Mouse (Mus musculus) heart, embryonic 14.5 days (tissue): ENCODE measurements at regions not wholly inside any gene's neighbourhood (a gene's known extent, or its start where the extent isn't known, plus 50 kb on each side); places are given as distances from the start of the nearest gene placed in this dataset.

Source experiments
- ATAC-seq: fragments of 200-750 bp; cut with Nextera tagmentation; 2 replicates; pipeline ENCODE4 v1.8.0; 2017; ENCODE audit warnings: low read depth, moderate TSS enrichment; ENCODE audit not compliant: insufficient number of reproducible peaks, insufficient read depth, low FRiP score
- H3K27ac ChIP-seq, 2 experiments: fragments of 200-500 bp in 1 of 2; fragments of 300-500 bp in 1 of 2; sonication (generic) in 1 of 2; replicated peaks in 1 of 2; 2 replicates each; pipeline ENCODE4 v1.5.1; 2012 to 2014; ENCODE audit warnings: low read depth in 2 of 2, low read length in 2 of 2, control low read depth in 1 of 2, mild to moderate bottlenecking in 1 of 2, mixed read lengths in 1 of 2; ENCODE audit not compliant: control insufficient read depth in 1 of 2, insufficient read depth in 1 of 2
- H3K27me3 ChIP-seq: fragments of 300-500 bp; sonication (generic); 2 replicates; pipeline ENCODE4 v1.6.1; 2014; ENCODE audit warnings: mild to moderate bottlenecking, low read length, control low read depth; ENCODE audit not compliant: control insufficient read depth, insufficient read depth
- H3K36me3 ChIP-seq: fragments of 300-500 bp; sonication (generic); 2 replicates; pipeline ENCODE4 v1.6.1; 2014; ENCODE audit warnings: mild to moderate bottlenecking, control low read depth, low read length, mixed read lengths; ENCODE audit not compliant: control insufficient read depth, insufficient read depth
- H3K4me1 ChIP-seq, 2 experiments: fragments of 200-500 bp in 1 of 2; fragments of 300-500 bp in 1 of 2; sonication (generic) in 1 of 2; 2 replicates each; pipeline ENCODE4 v1.6.1; 2012 to 2014; ENCODE audit warnings: low read length in 2 of 2, control low read depth in 1 of 2, mixed read lengths in 1 of 2; ENCODE audit not compliant: control insufficient read depth in 2 of 2, insufficient read depth in 2 of 2
- H3K4me2 ChIP-seq: fragments of 300-500 bp; sonication (generic); 2 replicates; pipeline ENCODE4 v1.6.1; 2014; ENCODE audit warnings: mild to moderate bottlenecking, low read length
- H3K4me3 ChIP-seq, 2 experiments: fragments of 200-500 bp in 1 of 2; fragments of 300-500 bp in 1 of 2; sonication (generic) in 1 of 2; 2 replicates each; pipeline ENCODE4 v1.5.1; 2012 to 2014; ENCODE audit warnings: low read length in 2 of 2, mild to moderate bottlenecking in 2 of 2, control low read depth in 1 of 2, low read depth in 1 of 2, moderate library complexity in 1 of 2; ENCODE audit not compliant: control insufficient read depth in 1 of 2, insufficient read depth in 1 of 2
- H3K9ac ChIP-seq: fragments of 300-500 bp; sonication (generic); 2 replicates; pipeline ENCODE4 v1.6.1; 2014; ENCODE audit warnings: mild to moderate bottlenecking, low read length
- H3K9me3 ChIP-seq: fragments of 300-500 bp; sonication (generic); 2 replicates; pipeline ENCODE4 v1.6.1; 2016; ENCODE audit warnings: low read length, control low read depth; ENCODE audit not compliant: control insufficient read depth
- WGBS: fragments of 180-500 bp; shearing (Covaris S2); extraction: QIAGEN DNeasy Blood & Tissue Kit; methylation state at CpG from one replicate; pipeline ENCODE4 v1.1.7; 2014; 5-methylcytosine and 5-hydroxymethylcytosine counted together

- Histone ChIP-seq H3K27me3 (no peaks in the 10 kb centered on the region), H3K4me1 (no peaks in the 10 kb centered on the region), H3K4me2 (no peak overlapping the region), H3K9me3 (no peaks in the 10 kb centered on the region), H3K4me3 (no peak overlapping the region), H3K9ac (no peak overlapping the region), H3K27ac (no peak overlapping the region), H3K36me3 (no peaks in the 10 kb centered on the region)
- 3% methylated on average over 3 of the region's 3 CpGs for WGBS
- ATAC-seq, result no peak
Observed at GRCm38 (mm10) chr11:56107929-56108328, 67.1 kb upstream of the Nmur2 start.

- Histone ChIP-seq H3K4me2 (no peak overlapping the region), H3K9ac (no peak overlapping the region), H3K4me3 (no peak overlapping the region), H3K36me3 (no peaks in the 10 kb centered on the region), H3K27ac (no peak overlapping the region), H3K4me1 (peaks cover 0 to 2% of the 10 kb centered on the region in 2 experiments; a peak in 1 of 4 replicates), H3K27me3 (no peaks in the 10 kb centered on the region), H3K9me3 (no peaks in the 10 kb centered on the region)
- 29% methylated on average over 4 of the region's 4 CpGs for WGBS
- ATAC-seq, result no peak
Observed at GRCm38 (mm10) chr11:56105632-56106031, 64.8 kb upstream of the Nmur2 start.

GRCm38 (mm10) chr11:56092891-56093290, 52.1 kb upstream of the Nmur2 start:
- no peaks in the 10 kb centered on the region for H3K4me1 ChIP-seq
- no peak overlapping the region for H3K9ac ChIP-seq
- H3K9me3 ChIP-seq, result no peaks in the 10 kb centered on the region
- ATAC-seq, result no peak
- H3K36me3 ChIP-seq, result no peaks in the 10 kb centered on the region
- no peak overlapping the region for H3K4me3 ChIP-seq
- no peak overlapping the region for H3K27ac ChIP-seq
- no peak overlapping the region for H3K4me2 ChIP-seq
- WGBS, result 13% methylated on average over 2 of the region's 2 CpGs
- H3K27me3 ChIP-seq, result no peaks in the 10 kb centered on the region
